Mouse (Mus musculus) ES-E14 (cell line): Measurements from ENCODE around the gene Cd3eap. TPM values are rescaled to one million over a fixed set of nuclear protein-coding genes. Genes with fewer than 3 reads are reported as not detected.

ENCODE experiments used
- DNase-seq: peaks from one replicate; pipeline ENCODE4 v3.0.0-alpha.2; 2013; ENCODE audit warnings: low read depth, low spot score
- H3K27ac ChIP-seq: 2 replicates; pipeline ENCODE4 v1.5.1; 2012; ENCODE audit warnings: low read depth, mild to moderate bottlenecking, low read length, moderate library complexity, mixed read lengths; ENCODE audit not compliant: poor library complexity, insufficient read depth, severe bottlenecking
- H3K36me3 ChIP-seq: 2 replicates; pipeline ENCODE4 v1.6.1; 2012; ENCODE audit warnings: mild to moderate bottlenecking, low read length, moderate library complexity, mixed read lengths; ENCODE audit not compliant: control insufficient read depth, poor library complexity, insufficient read depth, severe bottlenecking
- H3K4me1 ChIP-seq, 2 experiments: fragments of 150-350 bp in 1 of 2; sonication (generic) in 1 of 2; 2 replicates each; pipeline ENCODE4 v1.6.1; 2012; ENCODE audit warnings: low read length in 2 of 2, mild to moderate bottlenecking in 1 of 2, mixed read lengths in 1 of 2; ENCODE audit not compliant: control insufficient read depth in 2 of 2, insufficient read depth in 2 of 2, poor library complexity in 1 of 2
- H3K4me3 ChIP-seq, 2 experiments: fragments of 150-350 bp in 1 of 2; sonication (generic) in 1 of 2; 2 replicates each; pipeline ENCODE4 v1.5.1; 2012; ENCODE audit warnings: low read length in 2 of 2, low read depth in 1 of 2, mild to moderate bottlenecking in 1 of 2, mixed read lengths in 1 of 2; ENCODE audit not compliant: insufficient read depth in 1 of 2, poor library complexity in 1 of 2, severe bottlenecking in 1 of 2
- H3K9ac ChIP-seq: 2 replicates; pipeline ENCODE4 v1.6.1; 2012; ENCODE audit warnings: low read depth, mild to moderate bottlenecking, low read length, mixed read lengths; ENCODE audit not compliant: poor library complexity, insufficient read depth, severe bottlenecking
- H3K9me3 ChIP-seq: fragments of 150-350 bp; sonication (generic); 2 replicates; pipeline ENCODE4 v1.6.1; 2012; ENCODE audit warnings: low read depth, mild to moderate bottlenecking, low read length; ENCODE audit not compliant: control insufficient read depth, insufficient read depth
- CHD2 ChIP-seq: IDR thresholded peaks from 2 replicates; pipeline ENCODE4 v1.6.1; 2014; ENCODE audit warnings: mild to moderate bottlenecking, low read depth, low read length, inconsistent platforms
- HCFC1 ChIP-seq: IDR thresholded peaks from 2 replicates; pipeline ENCODE4 v1.6.1; 2012; ENCODE audit warnings: low read length, inconsistent platforms, borderline replicate concordance; ENCODE audit not compliant: insufficient read depth
- MAFK ChIP-seq: IDR thresholded peaks from 2 replicates; pipeline ENCODE4 v1.6.1; 2014; ENCODE audit warnings: mild to moderate bottlenecking, low read depth, low read length, inconsistent platforms; ENCODE audit not compliant: insufficient read depth
- ZC3H11A ChIP-seq: IDR thresholded peaks from 2 replicates; pipeline ENCODE4 v1.6.1; 2012; ENCODE audit warnings: low read depth, mild to moderate bottlenecking, inconsistent platforms, low read length, borderline replicate concordance
- ZNF384 ChIP-seq: IDR thresholded peaks from 2 replicates; pipeline ENCODE4 v1.6.1; 2012; ENCODE audit warnings: low read depth, low read length, inconsistent platforms
- in situ Hi-C, 2 experiments: fragments of 600-800 bp; cut with MboI; formaldehyde crosslinking; loops; one replicate each; pipeline ENCODE4 v1.15.1; 2025; ENCODE audit warnings: low sequenced_read_pairs in 2 of 2, inconsistent platforms in 1 of 2; ENCODE audit not compliant: unreplicated experiment in 2 of 2
- total RNA-seq: library from RNA; depleted of rRNA; stranded (reverse); fragments of 300-350 nt; gene quantifications from 2 replicates; pipeline ENCODE4 v1.2.3, GENCODE M21; 2012

Cd3eap gene
- total RNA-seq, 1 experiment = 26.7 TPM

GRCm38 (mm10) chr7:19357381-19358375 lies 1.6 kb downstream of the Cd3eap start:
- H3K4me1 ChIP-seq = peaks cover 0 to 15% of the 10 kb centered on the region in 2 experiments; a peak in 2 of 4 replicates
- no peak overlapping the region for H3K27ac ChIP-seq
- DNase-seq = no peak
- in situ Hi-C loops = no loop called here
- peak overlapping the region; percentile 85 for H3K9ac ChIP-seq
- TF ChIP-seq MAFK (no peak), ZC3H11A (no peak), HCFC1 (no peak), ZNF384 (no peak), CHD2 (no peak)
- H3K4me3 ChIP-seq = peak overlapping the region; percentile 80 to 95; a peak in 3 of 4 replicates
- H3K36me3 ChIP-seq = peaks cover 29% of the 10 kb centered on the region
- H3K9me3 ChIP-seq = no peaks in the 10 kb centered on the region

- no peak for DNase-seq
- no peak overlapping the region for H3K9ac ChIP-seq
- peaks cover 0 to 12% of the 10 kb centered on the region in 2 experiments; a peak in 2 of 4 replicates for H3K4me1 ChIP-seq
- no peak overlapping the region for H3K27ac ChIP-seq
- TF ChIP-seq ZC3H11A (no peak), ZNF384 (no peak), MAFK (no peak), HCFC1 (no peak), CHD2 (no peak)
- H3K4me3 ChIP-seq = no peak overlapping the region
- in situ Hi-C loops = no loop called here
- H3K9me3 ChIP-seq = no peaks in the 10 kb centered on the region
- peaks cover 32% of the 10 kb centered on the region for H3K36me3 ChIP-seq
Measured at GRCm38 (mm10) chr7:19356311-19356710, 3.0 kb downstream of the Cd3eap start.

- in situ Hi-C loops = no loop called here
- TF ChIP-seq CHD2 (no peak), MAFK (no peak), ZC3H11A (no peak), ZNF384 (no peak), HCFC1 (no peak)
- DNase-seq = no peak
- Histone ChIP-seq H3K4me3 (no peak overlapping the region), H3K9me3 (no peaks in the 10 kb centered on the region), H3K36me3 (peaks cover 38% of the 10 kb centered on the region), H3K27ac (no peak overlapping the region), H3K9ac (no peak overlapping the region), H3K4me1 (peaks cover 0 to 13% of the 10 kb centered on the region in 2 experiments; a peak in 2 of 4 replicates)
Measured at GRCm38 (mm10) chr7:19354991-19355390, 4.3 kb downstream of the Cd3eap start.

GRCm38 (mm10) chr7:19350221-19350620 lies 9.1 kb downstream of the Cd3eap start:
- DNase-seq = no peak
- in situ Hi-C loops = no loop called here
- TF ChIP-seq ZC3H11A = no peak
- no peak for TF ChIP-seq CHD2
- TF ChIP-seq ZNF384 = no peak
- TF ChIP-seq MAFK = no peak
- TF ChIP-seq HCFC1 = no peak
- H3K36me3 ChIP-seq = peaks cover 26% of the 10 kb centered on the region; the same call in 1 of the 2 replicates
- H3K4me3 ChIP-seq = no peak overlapping the region
- no peak overlapping the region for H3K27ac ChIP-seq
- H3K9me3 ChIP-seq = no peaks in the 10 kb centered on the region
- no peak overlapping the region for H3K9ac ChIP-seq
- H3K4me1 ChIP-seq = peaks cover 0 to 18% of the 10 kb centered on the region in 2 experiments; a peak in 2 of 4 replicates
